31 mouse cellular contexts compared by ENCODE assay signal in genomic region chr19:32481511-32481910, GRCm38 (mm10). TPM values are rescaled to one million over a fixed set of nuclear protein-coding genes. Genes with fewer than 3 reads are reported as not detected.
DNase-seq lines count a peak whose midpoint lies in the region; ATAC-seq and TF ChIP-seq lines count a peak whose summit lies in the region.
"Had no signal": no experiment of that assay in that cellular context is flagged by ENCODE, and none has a peak within 500 bp of the region (broad histone marks: within the 10 kb centered on the region; RNA-seq: fewer than 3 reads in every experiment).

No protein-coding gene starts in this region.

- no peaks in the 10 kb centered on the region for H3K9me3 ChIP-seq in intestine, embryonic 15.5 days
- no peaks in the 10 kb centered on the region for H3K9me3 ChIP-seq in liver, embryonic 15.5 days (replicated peaks)
- H3K9me3 ChIP-seq in stomach, embryonic 15.5 days, result no peaks in the 10 kb centered on the region
- H3K9me3 ChIP-seq: embryonic facial prominence, embryonic 12.5 days; forebrain, embryonic 10.5 days; heart, embryonic 12.5 days; hindbrain, embryonic 13.5 days; neural tube, embryonic 12.5 days had no signal

- H3K27ac ChIP-seq in intestine, embryonic 15.5 days, result 0 out of 2 replicates have a peak overlapping the region, but pooled peaks have one; percentile 13
- H3K27ac ChIP-seq in liver, adult 2 months (replicated peaks; ENCODE audit: insufficient read depth, low read depth, low read length), result peak overlapping the region; percentile 71; the same call in 1 of the 2 replicates
- peak overlapping the region; percentile 76 for H3K27ac ChIP-seq in liver, embryonic 15.5 days (replicated peaks)
- peak overlapping the region; percentile 26; the same call in 1 of the 2 replicates for H3K27ac ChIP-seq in stomach, embryonic 15.5 days
- H3K27ac ChIP-seq: embryonic facial prominence, embryonic 12.5 days; forebrain, embryonic 10.5 days; heart, adult 2 months; hindbrain, embryonic 13.5 days; kidney, postnatal 0 days; neural tube, embryonic 12.5 days had no signal

- H3K4me2 ChIP-seq in intestine, embryonic 15.5 days (replicated peaks), result peak overlapping the region; percentile 19; the same call in 1 of the 2 replicates
- 0 out of 2 replicates have a peak overlapping the region, but pooled peaks have one; percentile 6 for H3K4me2 ChIP-seq in liver, embryonic 15.5 days
- H3K4me2 ChIP-seq in stomach, embryonic 15.5 days, result no peak overlapping the region
- H3K4me2 ChIP-seq: embryonic facial prominence, embryonic 12.5 days; heart, embryonic 12.5 days; hindbrain, embryonic 13.5 days; midbrain, embryonic 11.5 days; neural tube, embryonic 12.5 days had no signal

- no peak for TF ChIP-seq POLR2A in liver, adult 2 months (IDR thresholded peaks at IDR 0.05; ENCODE audit: extremely low read depth, insufficient read depth, low read length)

- 45% methylated on average over 4 of the region's 4 CpGs for WGBS in intestine, embryonic 15.5 days
- WGBS in liver, adult 2 months, result 11% methylated on average over 4 of the region's 4 CpGs
- 17% methylated on average over 4 of the region's 4 CpGs for WGBS in liver, embryonic 15.5 days (ENCODE audit: insufficient replicate concordance)
- 37% methylated on average over 4 of the region's 4 CpGs for WGBS in stomach, embryonic 15.5 days

- 0 out of 2 replicates have a peak, but pooled peaks cover 4% of the 10 kb centered on the region for H3K4me1 ChIP-seq in intestine, embryonic 15.5 days (replicated peaks)
- H3K4me1 ChIP-seq in liver, adult 2 months (ENCODE audit: control insufficient read depth, insufficient read depth, low read length), result peaks cover 11% of the 10 kb centered on the region
- peaks cover 79% of the 10 kb centered on the region for H3K4me1 ChIP-seq in liver, embryonic 15.5 days (replicated peaks)
- H3K4me1 ChIP-seq in stomach, embryonic 15.5 days, result peaks cover 5% of the 10 kb centered on the region; the same call in 1 of the 2 replicates

- no peak overlapping the region for H3K4me3 ChIP-seq in intestine, embryonic 15.5 days (replicated peaks)
- H3K4me3 ChIP-seq in liver, adult 2 months (ENCODE audit: insufficient read depth, low read depth, low read length), result no peak overlapping the region
- no peak overlapping the region for H3K4me3 ChIP-seq in liver, embryonic 15.5 days (replicated peaks)
- H3K4me3 ChIP-seq in stomach, embryonic 15.5 days (replicated peaks), result no peak overlapping the region
- H3K4me3 ChIP-seq: embryonic facial prominence, embryonic 12.5 days; forebrain, embryonic 10.5 days; heart, adult 2 months; heart, embryonic 12.5 days; hindbrain, embryonic 13.5 days; myocyte; neural tube, embryonic 12.5 days had no signal

- peak; percentile 95 for DNase-seq in liver, adult 2 months (ENCODE audit: extremely low read depth, low read depth, low spot score)
- DNase-seq in spleen, adult 12 weeks (ENCODE audit: low spot score), result no peak
- no peak for DNase-seq in ovary, adult 18-20 months (ENCODE audit: low spot score)
- DNase-seq in gastrocnemius, postnatal 10 days, result no peak
- no peak for DNase-seq in ovary, postnatal 10 days (ENCODE audit: low spot score)
- DNase-seq: adrenal gland, postnatal 14 days; cerebellum, adult 11 months; cerebellum, adult 9-11 months; embryo, embryonic 11 days; forebrain, postnatal 0 days; gastrocnemius, postnatal 14 days; heart, adult 2 months; heart, postnatal 4 days; kidney, adult 18-20 months; layer of hippocampus, postnatal 36 days; left cerebral cortex, postnatal 4 days; lung, postnatal 36 days; retina, postnatal 1 day; right cerebral cortex, postnatal 14 days; thymus, postnatal 14 days had no signal

- no peak overlapping the region for H3K9ac ChIP-seq in intestine, embryonic 15.5 days
- no peak overlapping the region for H3K9ac ChIP-seq in liver, adult 2 months (ENCODE audit: low read depth, low read length)
- no peak overlapping the region for H3K9ac ChIP-seq in liver, embryonic 15.5 days
- no peak overlapping the region for H3K9ac ChIP-seq in stomach, embryonic 15.5 days
- H3K9ac ChIP-seq: embryonic facial prominence, embryonic 12.5 days; forebrain, postnatal 0 days; heart, embryonic 12.5 days; hindbrain, embryonic 13.5 days; neural tube, embryonic 12.5 days had no signal

- no peaks in the 10 kb centered on the region; the same call in 1 of the 2 replicates for H3K79me2 ChIP-seq in liver, adult 2 months (ENCODE audit: control insufficient read depth, insufficient read depth, low read length)

- TF ChIP-seq CTCF in liver, adult 2 months (IDR thresholded peaks at IDR 0.05; ENCODE audit: low read depth, low read length), result no peak

- no peaks in the 10 kb centered on the region for H3K36me3 ChIP-seq in intestine, embryonic 15.5 days
- H3K36me3 ChIP-seq in liver, adult 2 months (ENCODE audit: control insufficient read depth, insufficient read depth, low read length), result no peaks in the 10 kb centered on the region
- H3K36me3 ChIP-seq in liver, embryonic 15.5 days (replicated peaks), result no peaks in the 10 kb centered on the region
- H3K36me3 ChIP-seq in stomach, embryonic 15.5 days, result no peaks in the 10 kb centered on the region
- H3K36me3 ChIP-seq: embryonic facial prominence, embryonic 12.5 days; forebrain, embryonic 10.5 days; heart, embryonic 12.5 days; hindbrain, embryonic 13.5 days; neural tube, embryonic 12.5 days had no signal

- no peaks in the 10 kb centered on the region for H3K27me3 ChIP-seq in intestine, embryonic 15.5 days (replicated peaks)
- H3K27me3 ChIP-seq in liver, adult 2 months (ENCODE audit: control insufficient read depth, insufficient read depth, low read length), result no peaks in the 10 kb centered on the region
- no peaks in the 10 kb centered on the region for H3K27me3 ChIP-seq in liver, embryonic 15.5 days
- H3K27me3 ChIP-seq in stomach, embryonic 15.5 days (replicated peaks), result no peaks in the 10 kb centered on the region
- H3K27me3 ChIP-seq: embryonic facial prominence, embryonic 12.5 days; heart, embryonic 12.5 days; hindbrain, embryonic 13.5 days; neural tube, embryonic 12.5 days had no signal

- ATAC-seq in intestine, embryonic 15.5 days, result 0 out of 2 replicates have a peak, but pooled peaks have one; percentile 44
- no peak for ATAC-seq in liver, embryonic 15.5 days (ENCODE audit: insufficient read depth)
- ATAC-seq in stomach, embryonic 15.5 days (ENCODE audit: insufficient read depth, low FRiP score, low read depth), result peak; percentile 45; the same call in 1 of the 2 replicates
- ATAC-seq: forebrain, postnatal 0 days had no signal

RNA-seq across cellular contexts. Expression of gene Minpp1, which starts 4.1 kb away (rescaled TPM):
- 58.0 and 66.9 TPM in 2 replicates for polyA plus RNA-seq in intestine, embryonic 15.5 days (2015; fragmentation: Nextera tagmentation; extraction: Ambion mirVana)
- total RNA-seq in liver, adult 2 months (2014; rRNA removed), result 35.3 and 44.6 TPM in 2 replicates
- 46.8 and 53.9 TPM in 2 replicates for polyA plus RNA-seq in liver, adult 2 months (2012; rRNA removed)
- polyA plus RNA-seq in liver, embryonic 15.5 days (2015; fragmentation: Nextera tagmentation; extraction: Ambion mirVana), result 82.9 and 84.9 TPM in 2 replicates
- 58.8 and 61.5 TPM in 2 replicates for polyA plus RNA-seq in stomach, embryonic 15.5 days (2015; fragmentation: Nextera tagmentation; extraction: Ambion mirVana)
- 10 to 100 TPM; 23.0 to 25.6 TPM for total RNA-seq in gastrocnemius, postnatal 10 days (2021)

RNA-seq across cellular contexts. Expression of gene Rpl9-ps6, which starts 15.1 kb away (rescaled TPM):
- polyA plus RNA-seq in intestine, embryonic 15.5 days (2015; fragmentation: Nextera tagmentation; extraction: Ambion mirVana), result 144 and 146 TPM in 2 replicates
- total RNA-seq in liver, adult 2 months (2014; rRNA removed), result 23.8 and 24.3 TPM in 2 replicates
- polyA plus RNA-seq in liver, adult 2 months (2012; rRNA removed), result 2.6 and 3.0 TPM in 2 replicates
- 35.2 and 55.6 TPM in 2 replicates for polyA plus RNA-seq in liver, embryonic 15.5 days (2015; fragmentation: Nextera tagmentation; extraction: Ambion mirVana)
- polyA plus RNA-seq in stomach, embryonic 15.5 days (2015; fragmentation: Nextera tagmentation; extraction: Ambion mirVana), result 126 and 258 TPM in 2 replicates
- 10 to 100 TPM; 43.7 to 46.4 TPM for total RNA-seq in gastrocnemius, postnatal 10 days (2021)

Comparison
In these comparisons a context has a peak if more than half of its experiments do, and no peak if none do; other contexts are left out.
1. H3K27ac ChIP-seq: peak in every context shown above with its lines; median percentile 76 in liver, embryonic 15.5 days; 71 in liver, adult 2 months; 26 in stomach, embryonic 15.5 days; 13 in intestine, embryonic 15.5 days.